Mouse (Mus musculus): ENCODE measurements at regions not wholly inside any gene's neighbourhood (a gene's known extent, or its start where the extent isn't known, plus 50 kb on each side); places are given as distances from the start of the nearest gene placed in this dataset.

GRCm38 (mm10) chrX:42360173-42360931, 129.1 kb upstream of the Tex13c2 start:
- Histone ChIP-seq H3K4me3 (replicated peaks; ENCODE audit: low read length) (no peak overlapping the region), H3K27me3 (ENCODE audit: insufficient read depth, low read length) (no peaks in the 10 kb centered on the region), H3K9me3 (ENCODE audit: low read length) (no peaks in the 10 kb centered on the region), H3K4me1 (replicated peaks; ENCODE audit: low read depth, low read length) (peaks cover 23% of the 10 kb centered on the region), H3K36me3 (ENCODE audit: insufficient read depth, low read length) (no peaks in the 10 kb centered on the region)
- TF ChIP-seq CTCF (conservative IDR thresholded peaks at IDR 0.05; ENCODE audit: low read length) (no peak), NANOG (IDR thresholded peaks at IDR 0.05; ENCODE audit: borderline replicate concordance, low read length) (no peak), POU5F1 (IDR thresholded peaks at IDR 0.05; ENCODE audit: borderline replicate concordance, low read length) (no peak)

- Histone ChIP-seq H3K9me3 (ENCODE audit: low read length) (no peaks in the 10 kb centered on the region), H3K36me3 (ENCODE audit: insufficient read depth, low read length) (no peaks in the 10 kb centered on the region), H3K4me1 (replicated peaks; ENCODE audit: low read depth, low read length) (peaks cover 23% of the 10 kb centered on the region), H3K4me3 (replicated peaks; ENCODE audit: low read length) (no peak overlapping the region), H3K27me3 (ENCODE audit: insufficient read depth, low read length) (no peaks in the 10 kb centered on the region)
- TF ChIP-seq CTCF (conservative IDR thresholded peaks at IDR 0.05; ENCODE audit: low read length) = no peak
- no peak for TF ChIP-seq POU5F1 (IDR thresholded peaks at IDR 0.05; ENCODE audit: borderline replicate concordance, low read length)
- TF ChIP-seq NANOG (IDR thresholded peaks at IDR 0.05; ENCODE audit: borderline replicate concordance, low read length) = no peak
Observed at GRCm38 (mm10) chrX:42360973-42361372, 128.5 kb upstream of the Tex13c2 start.

GRCm38 (mm10) chrX:42361400-42362028, 128.0 kb upstream of the Tex13c2 start:
- peaks cover 23% of the 10 kb centered on the region for H3K4me1 ChIP-seq (replicated peaks; ENCODE audit: low read depth, low read length)
- no peaks in the 10 kb centered on the region for H3K27me3 ChIP-seq (ENCODE audit: insufficient read depth, low read length)
- no peak for TF ChIP-seq POU5F1 (IDR thresholded peaks at IDR 0.05; ENCODE audit: borderline replicate concordance, low read length)
- no peak for TF ChIP-seq CTCF (conservative IDR thresholded peaks at IDR 0.05; ENCODE audit: low read length)
- no peak overlapping the region for H3K4me3 ChIP-seq (replicated peaks; ENCODE audit: low read length)
- H3K9me3 ChIP-seq (ENCODE audit: low read length) = no peaks in the 10 kb centered on the region
- H3K36me3 ChIP-seq (ENCODE audit: insufficient read depth, low read length) = no peaks in the 10 kb centered on the region

- Histone ChIP-seq H3K9me3 (ENCODE audit: low read length) (no peaks in the 10 kb centered on the region), H3K4me3 (replicated peaks; ENCODE audit: low read length) (no peak overlapping the region), H3K36me3 (ENCODE audit: insufficient read depth, low read length) (no peaks in the 10 kb centered on the region), H3K4me1 (replicated peaks; ENCODE audit: low read depth, low read length) (peaks cover 23% of the 10 kb centered on the region), H3K27me3 (ENCODE audit: insufficient read depth, low read length) (no peaks in the 10 kb centered on the region)
- TF ChIP-seq POU5F1 (IDR thresholded peaks at IDR 0.05; ENCODE audit: borderline replicate concordance, low read length) = no peak
- TF ChIP-seq NANOG (IDR thresholded peaks at IDR 0.05; ENCODE audit: borderline replicate concordance, low read length) = no peak
- TF ChIP-seq CTCF (conservative IDR thresholded peaks at IDR 0.05; ENCODE audit: low read length) = no peak
Observed at GRCm38 (mm10) chrX:42364137-42364536, 125.4 kb upstream of the Tex13c2 start.

GRCm38 (mm10) chrX:42373794-42374398, 115.6 kb upstream of the Tex13c2 start:
- no peaks in the 10 kb centered on the region for H3K36me3 ChIP-seq (ENCODE audit: insufficient read depth, low read length)
- no peaks in the 10 kb centered on the region for H3K9me3 ChIP-seq (ENCODE audit: low read length)
- H3K27me3 ChIP-seq (ENCODE audit: insufficient read depth, low read length) = no peaks in the 10 kb centered on the region
- no peak for TF ChIP-seq CTCF (conservative IDR thresholded peaks at IDR 0.05; ENCODE audit: low read length)
- no peak for TF ChIP-seq NANOG (IDR thresholded peaks at IDR 0.05; ENCODE audit: borderline replicate concordance, low read length)
- TF ChIP-seq POU5F1 (IDR thresholded peaks at IDR 0.05; ENCODE audit: borderline replicate concordance, low read length) = no peak
- H3K4me3 ChIP-seq (replicated peaks; ENCODE audit: low read length) = no peak overlapping the region
- no peaks in the 10 kb centered on the region for H3K4me1 ChIP-seq (replicated peaks; ENCODE audit: low read depth, low read length)

- Histone ChIP-seq H3K36me3 (ENCODE audit: insufficient read depth, low read length) (no peaks in the 10 kb centered on the region), H3K27me3 (ENCODE audit: insufficient read depth, low read length) (no peaks in the 10 kb centered on the region), H3K9me3 (ENCODE audit: low read length) (no peaks in the 10 kb centered on the region), H3K4me3 (replicated peaks; ENCODE audit: low read length) (no peak overlapping the region), H3K4me1 (replicated peaks; ENCODE audit: low read depth, low read length) (no peaks in the 10 kb centered on the region)
- TF ChIP-seq NANOG (IDR thresholded peaks at IDR 0.05; ENCODE audit: borderline replicate concordance, low read length) (no peak), CTCF (conservative IDR thresholded peaks at IDR 0.05; ENCODE audit: low read length) (no peak), POU5F1 (IDR thresholded peaks at IDR 0.05; ENCODE audit: borderline replicate concordance, low read length) (no peak)
Observed at GRCm38 (mm10) chrX:42393836-42394556, 95.5 kb upstream of the Tex13c2 start.

- H3K9me3 ChIP-seq (ENCODE audit: low read length) = no peaks in the 10 kb centered on the region
- H3K4me3 ChIP-seq (replicated peaks; ENCODE audit: low read length) = no peak overlapping the region
- no peaks in the 10 kb centered on the region for H3K4me1 ChIP-seq (replicated peaks; ENCODE audit: low read depth, low read length)
- no peaks in the 10 kb centered on the region for H3K36me3 ChIP-seq (ENCODE audit: insufficient read depth, low read length)
- TF ChIP-seq NANOG (IDR thresholded peaks at IDR 0.05; ENCODE audit: borderline replicate concordance, low read length) (no peak), POU5F1 (IDR thresholded peaks at IDR 0.05; ENCODE audit: borderline replicate concordance, low read length) (no peak), CTCF (conservative IDR thresholded peaks at IDR 0.05; ENCODE audit: low read length) (no peak)
- H3K27me3 ChIP-seq (ENCODE audit: insufficient read depth, low read length) = no peaks in the 10 kb centered on the region
Observed at GRCm38 (mm10) chrX:42396441-42396840, 93.0 kb upstream of the Tex13c2 start.

GRCm38 (mm10) chrX:42398836-42399235, 90.7 kb upstream of the Tex13c2 start:
- no peak for TF ChIP-seq CTCF (conservative IDR thresholded peaks at IDR 0.05; ENCODE audit: low read length)
- TF ChIP-seq POU5F1 (IDR thresholded peaks at IDR 0.05; ENCODE audit: borderline replicate concordance, low read length) = no peak
- TF ChIP-seq NANOG (IDR thresholded peaks at IDR 0.05; ENCODE audit: borderline replicate concordance, low read length) = no peak
- Histone ChIP-seq H3K4me3 (replicated peaks; ENCODE audit: low read length) (no peak overlapping the region), H3K36me3 (ENCODE audit: insufficient read depth, low read length) (no peaks in the 10 kb centered on the region)

More at GRCm38 (mm10) chrX:42398836-42399235, 90.7 kb upstream of the Tex13c2 start:
- no peaks in the 10 kb centered on the region for H3K9me3 ChIP-seq (ENCODE audit: low read length)
- no peaks in the 10 kb centered on the region for H3K27me3 ChIP-seq (ENCODE audit: insufficient read depth, low read length)
- 0 out of 2 replicates have a peak, but pooled peaks cover 3% of the 10 kb centered on the region for H3K4me1 ChIP-seq (replicated peaks; ENCODE audit: low read depth, low read length)
